Comparison of ENCODE assay signal across 9 mouse cellular contexts in the genomic region with DNA sequence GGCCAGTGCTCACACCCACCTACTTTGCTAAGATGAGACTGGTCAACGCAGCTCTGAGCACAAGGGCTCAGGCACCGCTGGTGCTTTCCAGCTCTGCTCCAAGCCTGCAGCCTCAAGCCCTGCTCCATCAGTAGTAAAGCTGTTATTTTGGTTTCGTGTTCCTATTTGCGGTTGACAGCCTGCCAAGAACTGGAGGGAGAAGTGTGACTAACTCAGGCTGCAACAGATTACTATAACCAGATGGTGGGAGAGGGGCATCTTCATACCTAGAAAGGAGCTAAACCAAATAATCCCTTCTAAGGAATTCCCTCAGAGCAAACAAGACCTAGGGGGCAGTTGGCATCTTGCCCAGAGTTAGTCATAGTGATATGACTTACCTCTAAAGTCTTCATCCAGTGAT.
DNase-seq lines count a peak whose midpoint lies in the region; ATAC-seq and TF ChIP-seq lines count a peak whose summit lies in the region.
"Had no signal": no experiment of that assay in that cellular context is flagged by ENCODE, and none has a peak within 500 bp of the region (broad histone marks: within the 10 kb centered on the region; RNA-seq: fewer than 3 reads in every experiment).

No protein-coding gene starts in this region.

- H3K4me3 ChIP-seq in embryonic facial prominence, embryonic 14.5 days (ENCODE audit: low read depth, low read length): no peak overlapping the region
- H3K4me3 ChIP-seq in heart, embryonic 12.5 days: no peak overlapping the region
- H3K4me3 ChIP-seq in lung, embryonic 15.5 days: no peak overlapping the region
- H3K4me3 ChIP-seq in stomach, embryonic 16.5 days (replicated peaks; ENCODE audit: low read length): no peak overlapping the region
- H3K4me3 ChIP-seq in thymus, adult 2 months (ENCODE audit: control insufficient read depth, insufficient read depth, low read length): no peak overlapping the region

- no peak for TF ChIP-seq POLR2A in thymus, adult 2 months (IDR thresholded peaks at IDR 0.05; ENCODE audit: control insufficient read depth, extremely low read depth, insufficient read depth, low read length, poor library complexity)

- peak; percentile 79 for ATAC-seq in embryonic facial prominence, embryonic 14.5 days (ENCODE audit: low read depth)
- ATAC-seq in heart, embryonic 12.5 days (ENCODE audit: insufficient number of reproducible peaks, low FRiP score): peak; percentile 40; the same call in 1 of the 2 replicates
- ATAC-seq in lung, embryonic 15.5 days (ENCODE audit: borderline replicate concordance, extremely low read depth, low FRiP score, low TSS enrichment): peak; percentile 80
- peak; percentile 77 for ATAC-seq in stomach, embryonic 16.5 days (ENCODE audit: insufficient read depth, low FRiP score)

- H3K4me1 ChIP-seq in embryonic facial prominence, embryonic 14.5 days (ENCODE audit: control insufficient read depth, insufficient read depth, low read length): peaks cover 49% of the 10 kb centered on the region
- H3K4me1 ChIP-seq in heart, embryonic 12.5 days (replicated peaks): peaks cover 32% of the 10 kb centered on the region
- peaks cover 25% of the 10 kb centered on the region for H3K4me1 ChIP-seq in lung, embryonic 15.5 days
- H3K4me1 ChIP-seq in stomach, embryonic 16.5 days (ENCODE audit: control insufficient read depth, insufficient read depth, low read length): peaks cover 5% of the 10 kb centered on the region; the same call in 1 of the 2 replicates
- H3K4me1 ChIP-seq in thymus, adult 2 months (replicated peaks; ENCODE audit: control insufficient read depth, insufficient read depth, low read length): no peaks in the 10 kb centered on the region

- no peaks in the 10 kb centered on the region for H3K27me3 ChIP-seq in embryonic facial prominence, embryonic 14.5 days (replicated peaks; ENCODE audit: control insufficient read depth, insufficient read depth, low read length)
- H3K27me3 ChIP-seq in heart, embryonic 12.5 days (replicated peaks): no peaks in the 10 kb centered on the region
- H3K27me3 ChIP-seq in lung, embryonic 15.5 days: no peaks in the 10 kb centered on the region
- no peaks in the 10 kb centered on the region for H3K27me3 ChIP-seq in stomach, embryonic 16.5 days (ENCODE audit: control insufficient read depth, insufficient read depth, low read length)
- no peaks in the 10 kb centered on the region for H3K27me3 ChIP-seq in thymus, adult 2 months (ENCODE audit: control insufficient read depth, insufficient read depth, low read length)

- no peaks in the 10 kb centered on the region for H3K9me3 ChIP-seq in embryonic facial prominence, embryonic 14.5 days (ENCODE audit: control insufficient read depth, low read length)
- H3K9me3 ChIP-seq in heart, embryonic 12.5 days (replicated peaks): no peaks in the 10 kb centered on the region
- H3K9me3 ChIP-seq in lung, embryonic 15.5 days: no peaks in the 10 kb centered on the region
- H3K9me3 ChIP-seq in stomach, embryonic 16.5 days (replicated peaks; ENCODE audit: control insufficient read depth, low read length): no peaks in the 10 kb centered on the region

- peak overlapping the region; percentile 93 for H3K27ac ChIP-seq in embryonic facial prominence, embryonic 14.5 days (replicated peaks; ENCODE audit: low read depth, low read length)
- peak overlapping the region; percentile 82 for H3K27ac ChIP-seq in heart, embryonic 12.5 days (ENCODE audit: poor library complexity, severe bottlenecking)
- peak overlapping the region; percentile 93 for H3K27ac ChIP-seq in lung, embryonic 15.5 days
- H3K27ac ChIP-seq in stomach, embryonic 16.5 days (ENCODE audit: low read length): peak overlapping the region; percentile 88
- no peak overlapping the region for H3K27ac ChIP-seq in thymus, adult 2 months (ENCODE audit: control insufficient read depth, insufficient read depth, low read length)
- H3K27ac ChIP-seq: liver, embryonic 14.5 days had no signal

- no peak for TF ChIP-seq CTCF in thymus, adult 2 months (IDR thresholded peaks at IDR 0.05; ENCODE audit: borderline replicate concordance, control insufficient read depth, extremely low read depth, insufficient read depth, low read length, poor library complexity)

- no peaks in the 10 kb centered on the region for H3K36me3 ChIP-seq in embryonic facial prominence, embryonic 14.5 days (ENCODE audit: control insufficient read depth, insufficient read depth, low read length)
- no peaks in the 10 kb centered on the region for H3K36me3 ChIP-seq in heart, embryonic 12.5 days
- no peaks in the 10 kb centered on the region for H3K36me3 ChIP-seq in lung, embryonic 15.5 days
- no peaks in the 10 kb centered on the region for H3K36me3 ChIP-seq in stomach, embryonic 16.5 days (ENCODE audit: control insufficient read depth, insufficient read depth, low read length)
- H3K36me3 ChIP-seq in thymus, adult 2 months (ENCODE audit: control insufficient read depth, insufficient read depth, low read length): no peaks in the 10 kb centered on the region

- peak overlapping the region; percentile 46 for H3K4me2 ChIP-seq in embryonic facial prominence, embryonic 14.5 days (ENCODE audit: low read depth, low read length)
- H3K4me2 ChIP-seq in heart, embryonic 12.5 days: peak overlapping the region; percentile 48
- peak overlapping the region; percentile 38 for H3K4me2 ChIP-seq in lung, embryonic 15.5 days
- H3K4me2 ChIP-seq in stomach, embryonic 16.5 days (ENCODE audit: low read depth, low read length): peak overlapping the region; percentile 34

- peak; percentile 2 to 6 for DNase-seq in spleen, postnatal 36 days (ENCODE audit: low spot score in 2 of 2)
- no peak for DNase-seq in spleen, adult 18-20 months
- DNase-seq in embryonic facial prominence, embryonic 14.5 days (ENCODE audit: low spot score): peak; percentile 95
- peak; percentile 53 to 65 for DNase-seq in kidney, postnatal 25 days
- DNase-seq in thymus, adult 2 months: no peak

- WGBS in embryonic facial prominence, embryonic 14.5 days: 16% methylated on average over 4 of the region's 4 CpGs
- 18% methylated on average over 4 of the region's 4 CpGs for WGBS in heart, embryonic 12.5 days
- 20% methylated on average over 4 of the region's 4 CpGs for WGBS in lung, embryonic 15.5 days
- WGBS in stomach, embryonic 16.5 days: 27% methylated on average over 4 of the region's 4 CpGs
- WGBS in thymus, adult 2 months: 49% methylated on average over 4 of the region's 4 CpGs

- H3K9ac ChIP-seq in embryonic facial prominence, embryonic 14.5 days (ENCODE audit: low read depth, low read length): 0 out of 2 replicates have a peak overlapping the region, but pooled peaks have one; percentile 11
- H3K9ac ChIP-seq in heart, embryonic 12.5 days: no peak overlapping the region
- H3K9ac ChIP-seq in lung, embryonic 15.5 days: no peak overlapping the region
- peak overlapping the region; percentile 28; the same call in 1 of the 2 replicates for H3K9ac ChIP-seq in stomach, embryonic 16.5 days (ENCODE audit: low read length)
- H3K9ac ChIP-seq: liver, embryonic 14.5 days had no signal

Comparison
In these comparisons a context has a peak if more than half of its experiments do, and no peak if none do; other contexts are left out.
1. DNase-seq: peak in spleen, postnatal 36 days (2 of 2), embryonic facial prominence, embryonic 14.5 days (single experiment) and kidney, postnatal 25 days (2 of 2); none in spleen, adult 18-20 months (0 of 2) and thymus, adult 2 months (single experiment).
2. H3K9ac ChIP-seq: peak in embryonic facial prominence, embryonic 14.5 days (single experiment) and stomach, embryonic 16.5 days (single experiment); none in heart, embryonic 12.5 days (single experiment) and lung, embryonic 15.5 days (single experiment).
3. Peak in every context shown above with its lines, with median percentiles within 50 percentile points of each other: ATAC-seq and H3K4me2 ChIP-seq.